Mouse (Mus musculus): ENCODE results near the gene Gm39115. TPM values are rescaled to one million over a fixed set of nuclear protein-coding genes. Genes with fewer than 3 reads are reported as not detected.
"Not testable (repeated sequence)": the region's sequence is repeated elsewhere in the genome, so short reads cannot be mapped to it uniquely, and the experiment has no call there.

Gm39115 gene
- polyA plus RNA-seq (2012; ENCODE audit: insufficient read depth, insufficient read length, missing spikeins) = not detected in 2 replicates

DNA sequence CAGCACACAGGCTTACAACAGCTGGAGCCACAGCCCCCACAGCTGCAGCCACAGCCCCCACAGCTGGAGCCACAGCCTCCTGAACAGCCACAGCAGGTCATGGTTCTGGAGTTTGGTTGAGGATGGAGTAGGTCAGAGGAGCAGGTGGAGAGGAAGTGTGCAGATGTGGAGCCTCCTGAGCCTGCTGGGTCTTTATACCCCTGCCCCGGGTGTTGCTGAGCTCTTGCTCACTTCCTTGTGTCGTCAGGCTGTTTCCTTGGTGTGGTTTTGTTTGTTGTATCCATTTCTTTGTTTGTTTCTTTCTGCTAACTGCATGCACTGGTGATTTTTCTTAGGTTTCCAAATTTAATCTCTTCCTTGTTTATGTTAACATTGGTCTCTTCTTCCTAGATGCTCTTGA is at the start of gene Gm39115:
Gene Gm39115, minus strand, starts transcription at position 101 of the 400 bp plus-strand sequence.
- not testable (repeated sequence) for H3K4me3 ChIP-seq (ENCODE audit: insufficient read depth, low read depth, low read length); H3K27ac ChIP-seq (replicated peaks; ENCODE audit: low read depth, low read length); H3K4me1 ChIP-seq (ENCODE audit: control insufficient read depth, insufficient read depth, insufficient read length, low read length)

DNA sequence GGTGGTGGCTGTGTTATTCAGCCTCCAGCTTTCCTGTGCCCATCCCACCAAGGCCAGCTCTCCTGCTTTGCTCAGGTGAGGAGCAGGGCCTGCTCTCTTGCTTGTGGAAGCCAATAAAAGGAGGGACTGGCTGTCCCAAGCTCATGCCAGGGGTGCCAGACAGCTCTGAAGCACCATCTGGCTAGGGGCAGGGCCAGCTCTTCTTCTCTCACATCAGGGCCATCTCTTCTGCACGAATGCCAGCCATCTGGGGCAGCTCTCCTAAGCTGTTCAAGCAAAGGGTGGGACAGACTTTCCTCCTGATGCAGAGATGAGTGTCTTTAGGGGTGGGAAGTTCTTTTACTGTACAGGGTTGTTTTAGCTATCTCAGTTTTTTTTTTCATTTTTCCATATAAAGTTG is 45.2 kb upstream of the Gm39115 start:
- no peak overlapping the region for H3K27ac ChIP-seq (replicated peaks; ENCODE audit: low read depth, low read length)
- no peak overlapping the region for H3K4me3 ChIP-seq (ENCODE audit: insufficient read depth, low read depth, low read length)
- no peaks in the 10 kb centered on the region for H3K4me1 ChIP-seq (ENCODE audit: control insufficient read depth, insufficient read depth, insufficient read length, low read length)

DNA sequence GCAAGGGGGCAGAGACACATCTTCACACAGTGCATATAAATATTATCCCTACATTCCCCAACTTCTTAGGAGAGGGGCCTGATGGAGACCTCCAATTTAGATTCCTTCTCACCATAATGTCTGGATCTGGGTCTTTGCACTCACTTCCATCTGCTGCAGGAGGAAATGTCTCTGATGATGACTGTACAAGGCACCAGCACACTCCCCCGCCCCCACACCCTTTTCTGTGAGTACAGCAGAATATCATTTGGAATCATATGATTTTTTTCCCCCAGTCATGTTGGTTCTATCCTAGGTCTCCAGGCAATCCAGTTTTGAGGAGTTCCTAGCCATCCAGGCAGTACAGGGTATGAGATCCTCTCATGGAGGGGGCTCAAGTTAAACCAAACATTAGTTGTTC is 42.9 kb upstream of the Gm39115 start:
- no peak overlapping the region for H3K27ac ChIP-seq (replicated peaks; ENCODE audit: low read depth, low read length)
- H3K4me3 ChIP-seq (ENCODE audit: insufficient read depth, low read depth, low read length) = no peak overlapping the region
- H3K4me1 ChIP-seq (ENCODE audit: control insufficient read depth, insufficient read depth, insufficient read length, low read length) = no peaks in the 10 kb centered on the region

DNA sequence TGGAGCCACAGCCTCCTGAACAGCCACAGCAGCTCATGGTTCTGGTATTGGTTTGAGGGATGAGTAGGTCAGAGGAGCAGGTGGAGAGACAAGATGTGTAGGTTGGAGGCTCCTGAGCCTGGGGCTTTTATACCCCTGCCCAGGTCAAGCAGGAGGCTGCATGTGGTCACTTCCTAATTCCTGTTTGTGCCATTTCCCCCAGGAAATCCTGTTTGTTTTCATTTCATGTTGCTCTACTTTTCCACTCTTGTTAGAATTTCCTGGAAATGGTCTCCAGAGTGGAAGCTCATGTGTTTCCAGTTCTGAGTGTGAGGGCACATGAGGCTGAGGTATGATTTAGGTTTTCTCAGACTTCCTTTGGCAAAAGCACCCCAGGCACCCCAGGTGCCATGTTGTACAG is 40.1 kb upstream of the Gm39115 start, which contains the start of gene Krtap5-2:
Gene Krtap5-2, minus strand, starts transcription at position 101 of the 400 bp plus-strand sequence.
- H3K4me1 ChIP-seq (ENCODE audit: control insufficient read depth, insufficient read depth, insufficient read length, low read length); H3K27ac ChIP-seq (replicated peaks; ENCODE audit: low read depth, low read length); H3K4me3 ChIP-seq (ENCODE audit: insufficient read depth, low read depth, low read length): not testable (repeated sequence)

DNA sequence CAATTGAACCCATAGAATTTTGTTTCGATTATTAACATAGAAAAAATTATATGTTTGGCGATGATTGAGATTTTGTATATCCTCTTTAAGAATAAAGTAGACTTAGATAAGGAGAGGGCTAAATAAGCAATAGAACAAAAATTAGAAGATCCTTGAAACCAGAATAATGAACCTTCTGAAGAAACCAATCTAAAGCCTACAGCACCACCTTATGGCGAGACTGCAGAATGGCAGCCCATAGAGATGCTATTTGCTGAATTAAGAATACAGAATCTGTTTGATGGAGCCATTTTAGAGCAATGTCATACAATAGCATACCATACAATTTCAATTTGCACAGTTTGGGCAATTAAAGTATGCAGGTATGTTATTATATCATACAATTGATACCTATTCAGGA is 34.0 kb upstream of the Gm39115 start:
- no peak overlapping the region for H3K27ac ChIP-seq (replicated peaks; ENCODE audit: low read depth, low read length)
- H3K4me3 ChIP-seq (ENCODE audit: insufficient read depth, low read depth, low read length) = no peak overlapping the region
- no peaks in the 10 kb centered on the region for H3K4me1 ChIP-seq (ENCODE audit: control insufficient read depth, insufficient read depth, insufficient read length, low read length)

DNA sequence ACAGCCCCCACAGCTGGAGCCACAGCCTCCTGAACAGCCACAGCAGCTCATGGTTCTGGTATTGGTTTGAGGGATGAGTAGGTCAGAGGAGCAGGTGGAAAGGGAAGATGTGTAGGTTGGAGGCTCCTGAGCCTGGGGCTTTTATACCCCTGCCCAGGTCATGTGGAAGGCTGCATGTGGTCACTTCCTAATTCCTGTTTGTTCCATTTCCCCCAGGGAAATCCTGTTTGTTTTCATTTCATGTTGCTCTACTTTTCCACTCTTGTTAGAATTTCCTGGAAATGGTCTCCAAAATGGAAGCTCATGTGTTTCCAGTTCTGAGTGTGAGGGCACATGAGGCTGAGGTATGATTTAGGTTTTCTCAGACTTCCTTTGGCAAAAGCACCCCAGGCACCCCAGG is 29.8 kb upstream of the Gm39115 start, which contains the start of gene Gm4553:
Gene Gm4553, minus strand, starts transcription at position 101 of the 400 bp plus-strand sequence.
- not testable (repeated sequence) for H3K4me1 ChIP-seq (ENCODE audit: control insufficient read depth, insufficient read depth, insufficient read length, low read length); H3K4me3 ChIP-seq (ENCODE audit: insufficient read depth, low read depth, low read length); H3K27ac ChIP-seq (replicated peaks; ENCODE audit: low read depth, low read length)

DNA sequence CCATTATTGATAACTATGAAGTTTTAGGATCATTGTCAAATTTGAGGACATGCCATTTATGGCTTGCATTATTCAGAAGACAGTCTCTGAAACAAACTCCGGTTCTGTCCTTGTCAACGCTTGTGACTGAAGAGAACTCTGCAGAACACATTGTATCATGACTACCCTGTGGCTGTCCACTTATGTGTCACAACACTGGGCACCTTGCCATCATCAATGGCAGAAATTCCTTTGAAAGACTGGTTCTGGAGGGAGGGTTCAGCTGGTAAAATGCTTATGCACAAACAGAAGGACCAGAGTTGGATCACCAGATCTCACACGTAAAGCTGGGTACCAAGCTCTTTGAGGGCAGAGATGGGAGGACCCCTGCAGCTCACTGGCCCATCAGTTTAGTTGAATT is 23.5 kb upstream of the Gm39115 start:
- H3K4me3 ChIP-seq (ENCODE audit: insufficient read depth, low read depth, low read length) = no peak overlapping the region
- H3K27ac ChIP-seq (replicated peaks; ENCODE audit: low read depth, low read length) = no peak overlapping the region
- H3K4me1 ChIP-seq (ENCODE audit: control insufficient read depth, insufficient read depth, insufficient read length, low read length) = no peaks in the 10 kb centered on the region

DNA sequence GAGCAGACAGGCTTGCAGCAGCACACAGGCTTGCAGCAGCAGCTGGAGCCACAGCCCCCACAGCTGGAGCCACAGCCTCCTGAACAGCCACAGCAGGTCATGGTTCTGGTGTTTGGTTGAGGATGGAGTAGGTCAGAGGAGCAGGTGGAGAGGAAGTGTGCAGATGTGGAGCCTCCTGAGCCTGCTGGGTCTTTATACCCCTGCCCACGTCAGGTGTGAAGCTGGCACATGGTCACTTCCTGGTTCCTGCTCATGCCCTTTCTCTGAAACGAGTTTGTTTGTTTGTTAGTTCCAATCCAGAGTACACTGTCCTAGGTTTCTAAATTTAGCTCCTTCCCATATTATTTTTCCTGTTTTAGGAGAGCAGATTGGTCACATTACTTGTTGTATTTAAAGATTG is 21.2 kb upstream of the Gm39115 start, which contains the start of gene Gm29735:
Gene Gm29735, minus strand, starts transcription at position 101 of the 400 bp plus-strand sequence.
- H3K4me1 ChIP-seq (ENCODE audit: control insufficient read depth, insufficient read depth, insufficient read length, low read length); H3K27ac ChIP-seq (replicated peaks; ENCODE audit: low read depth, low read length); H3K4me3 ChIP-seq (ENCODE audit: insufficient read depth, low read depth, low read length): not testable (repeated sequence)

DNA sequence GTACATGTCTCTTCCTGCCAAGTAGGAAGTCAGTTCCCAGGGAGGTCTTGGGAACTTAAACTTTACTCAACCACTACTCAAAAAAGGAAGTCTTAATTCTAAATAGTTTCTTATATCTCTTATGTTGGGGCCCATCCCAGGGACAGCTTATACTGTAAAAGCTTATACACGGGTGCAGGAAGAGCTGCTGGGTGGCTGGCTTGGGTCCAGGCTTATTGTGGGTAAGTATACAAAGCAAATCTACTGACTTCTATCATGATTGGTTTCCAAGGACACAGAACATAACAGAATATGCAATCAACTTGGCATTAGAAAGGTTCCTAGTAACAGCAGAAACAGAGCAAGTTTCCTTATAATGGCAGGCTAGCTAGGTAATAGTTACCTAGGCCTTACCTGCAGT is 19.5 kb upstream of the Gm39115 start:
- Histone ChIP-seq H3K4me3 (ENCODE audit: insufficient read depth, low read depth, low read length) (no peak overlapping the region), H3K4me1 (ENCODE audit: control insufficient read depth, insufficient read depth, insufficient read length, low read length) (no peaks in the 10 kb centered on the region), H3K27ac (replicated peaks; ENCODE audit: low read depth, low read length) (no peak overlapping the region)

DNA sequence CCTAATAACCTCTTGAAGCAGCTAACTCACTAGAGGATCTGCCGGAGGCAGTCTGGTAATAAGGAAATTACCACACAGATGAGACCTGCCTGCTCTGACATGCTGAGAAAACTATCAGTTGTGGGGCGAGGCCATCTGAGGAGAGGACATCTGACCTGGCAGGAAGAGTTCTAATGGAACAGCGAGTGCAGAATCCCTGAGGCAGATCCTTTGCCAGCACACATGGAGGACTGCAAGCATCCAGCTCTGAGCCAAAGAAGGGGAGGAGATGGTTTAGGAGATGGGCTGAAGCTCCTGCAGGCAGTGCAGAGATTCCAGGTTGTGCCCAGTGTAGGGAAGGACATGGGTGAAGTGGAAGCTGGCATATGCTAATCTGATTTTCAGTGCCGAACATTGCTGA is 16.4 kb upstream of the Gm39115 start:
- H3K4me1 ChIP-seq (ENCODE audit: control insufficient read depth, insufficient read depth, insufficient read length, low read length) = no peaks in the 10 kb centered on the region
- no peak overlapping the region for H3K4me3 ChIP-seq (ENCODE audit: insufficient read depth, low read depth, low read length)
- no peak overlapping the region for H3K27ac ChIP-seq (replicated peaks; ENCODE audit: low read depth, low read length)

DNA sequence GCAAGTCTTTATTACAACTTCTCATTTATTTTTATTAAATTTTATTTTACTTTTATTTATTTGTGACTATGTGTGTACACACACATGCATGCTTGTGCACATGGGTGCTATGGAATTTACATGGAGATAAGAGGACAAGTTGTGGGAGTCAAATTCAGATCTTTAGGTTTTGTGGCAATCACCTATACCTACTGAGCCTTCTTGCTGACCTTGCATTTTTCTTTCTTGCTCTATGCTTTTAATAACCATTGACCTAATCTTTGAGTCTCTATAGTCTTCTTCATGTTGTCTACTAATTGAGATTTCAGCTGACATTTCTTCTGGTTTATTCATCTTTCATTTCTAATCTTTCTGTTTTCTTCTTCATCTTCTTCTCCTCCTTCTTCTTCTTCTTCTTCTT is 12.8 kb upstream of the Gm39115 start:
- Histone ChIP-seq H3K4me1 (ENCODE audit: control insufficient read depth, insufficient read depth, insufficient read length, low read length) (no peaks in the 10 kb centered on the region), H3K4me3 (ENCODE audit: insufficient read depth, low read depth, low read length) (no peak overlapping the region), H3K27ac (replicated peaks; ENCODE audit: low read depth, low read length) (no peak overlapping the region)

DNA sequence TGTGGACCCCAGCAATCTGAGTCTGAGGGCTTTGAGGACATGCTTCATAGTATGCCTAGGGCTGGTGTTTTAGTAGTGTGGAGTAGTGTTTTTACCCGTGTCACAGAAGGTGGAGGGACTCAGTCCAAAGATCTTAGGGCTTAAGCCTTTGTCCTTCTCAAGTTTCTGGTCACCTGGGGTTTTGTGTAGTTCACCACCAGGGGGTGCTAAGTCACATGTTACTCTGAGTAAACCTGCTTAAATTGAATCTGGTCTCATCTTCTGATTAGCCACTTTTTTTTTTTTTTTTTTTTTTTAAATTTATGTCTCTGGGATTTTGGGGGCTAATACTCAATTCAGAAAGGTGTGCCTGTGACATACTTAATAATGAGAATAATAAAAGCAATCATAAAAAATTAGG is 10.2 kb upstream of the Gm39115 start:
- H3K4me1 ChIP-seq (ENCODE audit: control insufficient read depth, insufficient read depth, insufficient read length, low read length) = no peaks in the 10 kb centered on the region
- no peak overlapping the region for H3K4me3 ChIP-seq (ENCODE audit: insufficient read depth, low read depth, low read length)
- no peak overlapping the region for H3K27ac ChIP-seq (replicated peaks; ENCODE audit: low read depth, low read length)

DNA sequence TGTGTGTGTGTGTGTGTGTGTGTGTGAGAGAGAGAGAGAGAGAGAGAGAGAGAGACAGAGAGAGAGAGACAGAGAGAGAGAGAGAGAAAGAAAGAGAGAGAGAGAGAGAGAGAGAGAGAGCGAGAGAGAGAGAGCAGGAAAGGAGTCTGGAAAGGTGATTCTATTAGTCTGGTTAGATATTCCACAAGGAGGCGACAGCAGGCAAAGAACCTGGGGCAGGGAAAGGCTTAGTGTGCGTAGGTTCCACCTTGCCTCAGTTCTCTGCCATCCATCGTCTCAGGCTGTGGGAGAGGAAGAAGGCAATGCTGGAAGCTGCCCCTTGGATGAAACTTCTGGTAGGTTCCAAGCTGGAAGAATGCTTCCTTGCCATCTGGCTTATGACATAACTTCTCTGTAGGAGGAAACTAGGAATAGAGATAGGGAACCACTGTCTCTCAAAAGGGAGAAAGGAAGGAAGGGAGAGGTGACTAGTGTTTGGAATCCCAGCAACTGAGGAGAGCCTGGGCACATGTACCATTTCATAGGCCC is 9.6 kb upstream of the Gm39115 start:
- H3K4me3 ChIP-seq (ENCODE audit: insufficient read depth, low read depth, low read length) = no peak overlapping the region
- no peaks in the 10 kb centered on the region for H3K4me1 ChIP-seq (ENCODE audit: control insufficient read depth, insufficient read depth, insufficient read length, low read length)
- H3K27ac ChIP-seq (replicated peaks; ENCODE audit: low read depth, low read length) = no peak overlapping the region

DNA sequence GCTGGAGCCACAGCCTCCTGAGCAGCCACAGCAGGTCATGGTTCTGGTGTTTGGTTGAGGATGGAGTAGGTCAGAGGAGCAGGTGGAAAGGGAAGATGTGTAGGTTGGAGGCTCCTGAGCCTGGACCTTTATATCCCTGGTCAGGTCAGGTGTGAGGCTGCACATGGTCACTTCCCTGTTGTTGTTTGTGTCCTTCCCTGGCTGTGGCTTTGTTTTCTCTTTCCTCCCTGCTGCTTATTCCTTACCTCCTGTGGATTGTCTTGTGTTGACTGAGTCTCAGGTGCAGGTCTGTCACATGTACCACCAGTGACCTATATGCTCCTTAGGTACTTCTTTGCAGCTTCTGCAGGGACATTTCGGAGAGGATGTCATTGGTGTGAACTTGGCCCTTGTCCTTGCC is 8.7 kb upstream of the Gm39115 start, which contains the start of gene Gm45337:
Gene Gm45337, minus strand, starts transcription at position 101 of the 400 bp plus-strand sequence.
- Histone ChIP-seq H3K27ac (replicated peaks; ENCODE audit: low read depth, low read length) (no peak within 1 kb of the TSS), H3K4me3 (ENCODE audit: insufficient read depth, low read depth, low read length) (no peak within 1 kb of the TSS), H3K4me1 (ENCODE audit: control insufficient read depth, insufficient read depth, insufficient read length, low read length) (no peaks in the 10 kb centered on the region)

DNA sequence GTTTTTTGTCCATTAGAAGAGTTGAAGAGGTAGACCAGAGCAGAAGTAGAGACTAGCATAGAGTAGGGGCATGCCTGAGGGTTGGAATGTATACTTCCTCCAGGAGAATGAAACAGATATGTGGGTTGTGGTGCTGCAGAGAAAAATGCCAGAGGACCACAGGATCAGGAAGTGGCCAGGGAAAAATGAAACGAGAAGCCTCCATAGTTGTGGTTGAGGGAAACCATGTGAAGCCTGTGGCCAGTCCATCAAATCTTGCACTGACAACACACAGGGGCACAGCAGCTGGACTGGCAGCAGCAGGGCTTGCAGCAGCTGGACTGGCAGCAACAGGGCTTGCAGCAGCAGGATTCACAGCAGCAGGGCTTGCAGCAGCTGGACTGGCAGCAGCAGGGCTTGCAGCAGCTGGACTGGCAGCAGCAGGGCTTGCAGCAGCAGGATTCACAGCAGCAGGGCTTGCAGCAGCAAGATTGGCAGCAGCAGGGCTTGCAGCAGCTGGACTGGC is 7.7 kb upstream of the Gm39115 start:
- not testable (repeated sequence) for H3K4me1 ChIP-seq (ENCODE audit: control insufficient read depth, insufficient read depth, insufficient read length, low read length); H3K4me3 ChIP-seq (ENCODE audit: insufficient read depth, low read depth, low read length); H3K27ac ChIP-seq (replicated peaks; ENCODE audit: low read depth, low read length)

DNA sequence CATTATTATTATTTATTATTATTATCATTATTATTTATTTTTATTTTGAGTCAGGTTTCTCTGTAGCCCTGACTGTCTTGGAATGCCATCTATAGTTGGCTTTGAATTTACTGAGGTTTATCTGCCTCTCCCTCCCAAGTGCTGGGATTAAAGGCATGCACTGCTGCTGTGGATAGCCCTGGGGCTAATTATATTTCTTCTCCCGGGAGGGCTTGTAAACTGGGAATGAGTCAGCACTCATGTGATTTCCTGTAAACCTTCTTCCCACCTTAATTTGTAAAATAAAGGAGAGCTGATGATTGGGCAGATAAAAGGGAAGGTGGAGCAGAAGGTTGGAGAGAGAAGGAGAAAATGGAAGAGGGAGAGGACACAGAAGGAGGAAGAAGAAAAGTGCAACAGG is 4.9 kb upstream of the Gm39115 start:
- H3K4me1 ChIP-seq (ENCODE audit: control insufficient read depth, insufficient read depth, insufficient read length, low read length) = no peaks in the 10 kb centered on the region
- H3K27ac ChIP-seq (replicated peaks; ENCODE audit: low read depth, low read length) = no peak overlapping the region
- no peak overlapping the region for H3K4me3 ChIP-seq (ENCODE audit: insufficient read depth, low read depth, low read length)

All from brown adipose tissue, adult 24 weeks (tissue).